Mouse (Mus musculus) left cerebral cortex, adult 11 months (tissue): ENCODE results near the gene G3bp1.

Experiments
- DNase-seq: peaks from one replicate; pipeline ENCODE4 v3.0.0; 2022; ENCODE audit warnings: low spot score

Gene G3bp1

GRCm38 (mm10) chr11:55469048-55469843 lies at the start of gene G3bp1:
TSS of gene G3bp1 (plus strand) at chr11:55469685.
- DNase-seq, result peak; percentile 100

- DNase-seq, result no peak
Observed at GRCm38 (mm10) chr11:55422978-55423377, 46.5 kb upstream of the G3bp1 start, which contains the start of gene Sparc. TSS of gene Sparc (minus strand) at chr11:55423183.

GRCm38 (mm10) chr11:55423756-55424155 lies 45.7 kb upstream of the G3bp1 start:
- DNase-seq, result no peak

- DNase-seq, result no peak
Observed at GRCm38 (mm10) chr11:55424746-55425360, 44.6 kb upstream of the G3bp1 start.

- DNase-seq, result no peak
Observed at GRCm38 (mm10) chr11:55428186-55429012, 41.1 kb upstream of the G3bp1 start.

GRCm38 (mm10) chr11:55429973-55430372 lies 39.5 kb upstream of the G3bp1 start:
- no peak for DNase-seq

GRCm38 (mm10) chr11:55432981-55433380 lies 36.5 kb upstream of the G3bp1 start:
- DNase-seq, result no peak

GRCm38 (mm10) chr11:55436089-55436488 lies 33.4 kb upstream of the G3bp1 start:
- DNase-seq, result no peak

GRCm38 (mm10) chr11:55438031-55438430 lies 31.5 kb upstream of the G3bp1 start:
- DNase-seq, result no peak

- no peak for DNase-seq
Observed at GRCm38 (mm10) chr11:55439718-55440117, 29.8 kb upstream of the G3bp1 start.

GRCm38 (mm10) chr11:55444772-55445171 lies 24.7 kb upstream of the G3bp1 start:
- peak; percentile 65 for DNase-seq

GRCm38 (mm10) chr11:55446579-55446978 lies 22.9 kb upstream of the G3bp1 start:
- peak; percentile 70 for DNase-seq

GRCm38 (mm10) chr11:55449531-55449930 lies 20.0 kb upstream of the G3bp1 start:
- no peak for DNase-seq

GRCm38 (mm10) chr11:55450311-55450710 lies 19.2 kb upstream of the G3bp1 start:
- DNase-seq, result no peak

- DNase-seq, result no peak
Observed at GRCm38 (mm10) chr11:55453640-55454039, 15.8 kb upstream of the G3bp1 start.

- DNase-seq, result no peak
Observed at GRCm38 (mm10) chr11:55455166-55455565, 14.3 kb upstream of the G3bp1 start.

- DNase-seq, result no peak
Observed at GRCm38 (mm10) chr11:55458501-55458900, 11.0 kb upstream of the G3bp1 start.

GRCm38 (mm10) chr11:55459850-55460558 lies 9.5 kb upstream of the G3bp1 start:
- no peak for DNase-seq

GRCm38 (mm10) chr11:55460559-55461018 lies 8.9 kb upstream of the G3bp1 start:
- peak; percentile 22 for DNase-seq

- DNase-seq, result peak; percentile 94
Observed at GRCm38 (mm10) chr11:55461019-55461645, 8.4 kb upstream of the G3bp1 start, which contains the start of gene Atox1. TSS of gene Atox1 (minus strand) at chr11:55461239.

GRCm38 (mm10) chr11:55462149-55462548 lies 7.3 kb upstream of the G3bp1 start:
- DNase-seq, result no peak
